In genomic region chr4:66617743-66618736, GRCm38 (mm10) we compare ENCODE assay signal across 21 mouse cellular contexts.
DNase-seq lines count a peak whose midpoint lies in the region; ATAC-seq and TF ChIP-seq lines count a peak whose summit lies in the region.
"Had no signal": no experiment of that assay in that cellular context is flagged by ENCODE, and none has a peak within 500 bp of the region (broad histone marks: within the 10 kb centered on the region; RNA-seq: fewer than 3 reads in every experiment).

No protein-coding gene starts in this region.

- no peak overlapping the region for H3K4me2 ChIP-seq in hindbrain, embryonic 16.5 days (ENCODE audit: low read length)
- H3K4me2 ChIP-seq: liver, embryonic 12.5 days had no signal

- H3K4me3 ChIP-seq in limb, embryonic 10.5 days = no peak overlapping the region
- H3K4me3 ChIP-seq in hindbrain, embryonic 16.5 days (ENCODE audit: low read length) = no peak overlapping the region
- H3K4me3 ChIP-seq: liver, embryonic 12.5 days; myocyte had no signal

- no peaks in the 10 kb centered on the region for H3K9me3 ChIP-seq in limb, embryonic 10.5 days (replicated peaks)
- no peaks in the 10 kb centered on the region for H3K9me3 ChIP-seq in hindbrain, embryonic 16.5 days (ENCODE audit: control insufficient read depth, low read length)
- H3K9me3 ChIP-seq: liver, embryonic 12.5 days had no signal

- ATAC-seq in monocyte, adult 5-6 weeks (replicated peaks; ENCODE audit: insufficient number of reproducible peaks, low FRiP score, low TSS enrichment, poor library complexity, severe bottlenecking) = no peak
- no peak for ATAC-seq in hindbrain, embryonic 16.5 days
- ATAC-seq: forebrain, embryonic 14.5 days; inflammation-experienced regulatory T-cells, adult 6 months; liver, embryonic 12.5 days; lung, postnatal 0 days had no signal

- H3K27me3 ChIP-seq in limb, embryonic 10.5 days (ENCODE audit: low read depth, poor library complexity, severe bottlenecking) = no peaks in the 10 kb centered on the region
- no peaks in the 10 kb centered on the region for H3K27me3 ChIP-seq in hindbrain, embryonic 16.5 days (replicated peaks; ENCODE audit: control insufficient read depth, insufficient read depth, low read length)
- H3K27me3 ChIP-seq: CH12.LX; liver, embryonic 12.5 days had no signal

- no peaks in the 10 kb centered on the region for H3K4me1 ChIP-seq in limb, embryonic 10.5 days
- H3K4me1 ChIP-seq in hindbrain, embryonic 16.5 days (ENCODE audit: control insufficient read depth, insufficient read depth, low read depth, low read length) = no peaks in the 10 kb centered on the region
- H3K4me1 ChIP-seq: liver, embryonic 12.5 days had no signal

- DNase-seq in embryo, embryonic 10.5 days (ENCODE audit: low spot score) = peak; percentile 9
- DNase-seq in embryo, embryonic 11 days = no peak
- peak; percentile 1 for DNase-seq in brain, embryonic 14.5 days (ENCODE audit: low read depth)
- DNase-seq in cerebellum, postnatal 10 days = peak; percentile 34 to 42
- peak; percentile 40 for DNase-seq in limb, embryonic 10.5 days (ENCODE audit: low spot score)
- DNase-seq in kidney, postnatal 10 days = no peak
- DNase-seq: adrenal gland, postnatal 36 days; kidney, adult 2 months; kidney, postnatal 25 days; midbrain, embryonic 14.5 days; right cerebral cortex, postnatal 14 days; spleen, adult 18-20 months; thymus, postnatal 4 days had no signal

- no peak for TF ChIP-seq CTCF in brain, embryonic 14.5 days (IDR thresholded peaks at IDR 0.05; ENCODE audit: borderline replicate concordance, extremely low read depth, insufficient read depth, insufficient read length)

- no peaks in the 10 kb centered on the region for H3K36me3 ChIP-seq in limb, embryonic 10.5 days
- no peaks in the 10 kb centered on the region for H3K36me3 ChIP-seq in hindbrain, embryonic 16.5 days (ENCODE audit: control insufficient read depth, insufficient read depth, low read length)
- H3K36me3 ChIP-seq: liver, embryonic 12.5 days had no signal

- TF ChIP-seq POLR2A in brain, embryonic 14.5 days (IDR thresholded peaks at IDR 0.05; ENCODE audit: borderline replicate concordance, extremely low read depth, insufficient read depth, insufficient read length, poor library complexity, severe bottlenecking) = no peak

- no peak overlapping the region for H3K9ac ChIP-seq in hindbrain, embryonic 16.5 days (ENCODE audit: low read depth, low read length)
- H3K9ac ChIP-seq: liver, embryonic 12.5 days had no signal

- WGBS in limb, embryonic 10.5 days = 45% methylated on average over 7 of the region's 7 CpGs
- WGBS in hindbrain, embryonic 16.5 days = 81% methylated on average over 7 of the region's 7 CpGs

- H3K27ac ChIP-seq in limb, embryonic 10.5 days = no peak overlapping the region
- H3K27ac ChIP-seq in hindbrain, embryonic 16.5 days (ENCODE audit: low read depth, low read length) = no peak overlapping the region
- H3K27ac ChIP-seq: liver, embryonic 12.5 days had no signal

Comparison
In these comparisons a context has a peak if more than half of its experiments do, and no peak if none do; other contexts are left out.
1. DNase-seq: peak in embryo, embryonic 10.5 days (single experiment), brain, embryonic 14.5 days (single experiment), cerebellum, postnatal 10 days (2 of 2) and limb, embryonic 10.5 days (single experiment); none in embryo, embryonic 11 days (single experiment) and kidney, postnatal 10 days (single experiment).